Mouse (Mus musculus) cerebellum, adult 8-10 months (tissue): ENCODE results near the gene Pecam1.
"Not testable (repeated sequence)": the region's sequence is repeated elsewhere in the genome, so short reads cannot be mapped to it uniquely, and the experiment has no call there.

ENCODE experiments used
- DNase-seq: peaks from one replicate; pipeline ENCODE4 v3.0.0; 2022

Gene Pecam1

GRCm38 (mm10) chr11:106622056-106622455 is 128.4 kb downstream of the Pecam1 start:
- no peak for DNase-seq

GRCm38 (mm10) chr11:106618768-106619167 is 131.7 kb downstream of the Pecam1 start:
- DNase-seq, result not testable (repeated sequence)

GRCm38 (mm10) chr11:106617821-106618580 is 132.4 kb downstream of the Pecam1 start:
- no peak for DNase-seq

GRCm38 (mm10) chr11:106615561-106615960 is 134.9 kb downstream of the Pecam1 start:
- no peak for DNase-seq

- DNase-seq, result no peak
Measured at GRCm38 (mm10) chr11:106614339-106614645, 136.1 kb downstream of the Pecam1 start.

GRCm38 (mm10) chr11:106613638-106614338 is 136.6 kb downstream of the Pecam1 start:
- DNase-seq, result no peak

- DNase-seq, result peak; percentile 97
Measured at GRCm38 (mm10) chr11:106612961-106613637, 137.3 kb downstream of the Pecam1 start, which contains the start of gene Tex2. Tex2 (minus strand) TSS chr11:106613423.

- peak; percentile 54 for DNase-seq
Measured at GRCm38 (mm10) chr11:106612209-106612960, 138.0 kb downstream of the Pecam1 start.

- no peak for DNase-seq
Measured at GRCm38 (mm10) chr11:106609731-106610130, 140.7 kb downstream of the Pecam1 start.

- DNase-seq, result no peak
Measured at GRCm38 (mm10) chr11:106607316-106607715, 143.1 kb downstream of the Pecam1 start.

- no peak for DNase-seq
Measured at GRCm38 (mm10) chr11:106606042-106606441, 144.4 kb downstream of the Pecam1 start.
